Mouse (Mus musculus): Measurements from ENCODE around the gene Brsk1.

Gene Brsk1

GRCm38 (mm10) chr7:4670655-4671255, 19.6 kb upstream of the Brsk1 start:
- no peak for DNase-seq

GRCm38 (mm10) chr7:4671956-4672355, 18.4 kb upstream of the Brsk1 start:
- DNase-seq: no peak

DNA sequence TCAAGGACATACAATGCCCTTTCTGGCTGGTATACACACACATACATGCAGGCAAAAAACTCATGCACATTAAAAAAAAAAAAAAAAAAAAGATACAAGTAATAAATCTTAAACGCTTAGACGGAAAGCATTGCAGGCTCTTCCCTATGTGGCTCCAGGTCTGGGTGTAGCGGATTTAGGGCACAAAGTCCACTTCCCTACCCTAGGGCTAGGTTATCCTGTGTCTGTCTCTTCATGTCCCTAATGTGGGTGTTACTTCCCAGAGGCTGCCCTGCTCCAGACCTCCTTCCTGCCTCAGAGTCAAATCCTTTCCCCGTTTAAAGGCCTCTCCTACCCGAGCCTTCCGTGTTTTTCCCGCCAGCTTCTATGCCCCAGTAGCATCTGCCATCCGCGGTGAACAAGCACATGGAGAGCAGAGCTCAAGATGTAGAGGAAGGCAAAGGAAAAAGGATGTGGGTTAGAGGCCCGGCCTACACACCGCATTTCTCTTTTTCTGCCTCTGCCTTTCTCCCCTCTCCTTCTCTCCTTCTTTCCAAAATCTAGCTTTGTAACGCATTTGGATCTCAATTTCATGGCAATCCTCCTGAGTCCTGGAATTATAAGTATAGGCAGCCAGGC, 16.2 kb upstream of the Brsk1 start:
- peak; percentile 37 for DNase-seq

- DNase-seq: no peak
Observed at GRCm38 (mm10) chr7:4675200-4675599, 15.2 kb upstream of the Brsk1 start.

GRCm38 (mm10) chr7:4683307-4683706, 7.1 kb upstream of the Brsk1 start:
- DNase-seq: no peak

- peak; percentile 46 for DNase-seq
Observed at GRCm38 (mm10) chr7:4684203-4684602, 6.2 kb upstream of the Brsk1 start.

DNA sequence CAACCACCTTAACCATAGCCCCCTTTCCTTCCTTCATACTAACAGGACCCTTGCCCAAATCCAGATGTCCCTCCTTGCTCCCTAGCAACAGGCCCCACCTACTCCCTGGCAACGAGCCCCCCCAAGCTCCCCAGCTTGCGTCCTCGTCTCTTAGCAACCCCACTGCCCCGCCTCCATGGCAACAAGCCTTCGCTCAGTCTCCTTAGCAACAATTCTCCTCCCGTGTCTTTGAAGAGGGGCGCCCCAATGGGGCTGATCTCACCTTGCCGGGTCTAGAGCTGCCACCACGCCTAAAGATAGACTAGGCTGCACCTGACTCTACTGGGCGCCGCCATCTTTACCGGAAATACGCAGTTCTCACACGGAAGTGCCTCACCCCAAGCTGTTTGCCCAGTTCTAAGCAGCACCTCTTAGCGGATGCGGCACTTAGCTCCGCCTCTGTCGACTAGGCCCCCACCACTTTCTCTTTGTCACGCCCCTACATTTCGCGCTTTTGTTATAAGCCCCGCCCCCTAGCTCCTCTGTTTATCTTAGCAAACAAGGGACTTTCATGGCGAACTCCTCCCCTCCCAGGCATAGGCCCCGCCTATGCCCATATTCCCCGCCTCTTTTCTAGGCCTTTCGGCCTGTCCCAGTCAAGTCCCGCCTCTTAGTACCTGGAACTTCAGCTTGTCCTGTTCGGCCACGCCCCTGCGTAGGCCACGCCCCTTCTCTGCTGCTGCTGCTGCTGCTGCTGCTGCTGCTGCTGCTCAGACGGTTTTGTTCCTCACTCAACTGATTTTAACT, 5.6 kb upstream of the Brsk1 start, which contains the start of gene Hspbp1:
Hspbp1 (minus strand) TSS at position 437 of the 786 bp plus-strand sequence.
- peak; percentile 99 for DNase-seq

DNA sequence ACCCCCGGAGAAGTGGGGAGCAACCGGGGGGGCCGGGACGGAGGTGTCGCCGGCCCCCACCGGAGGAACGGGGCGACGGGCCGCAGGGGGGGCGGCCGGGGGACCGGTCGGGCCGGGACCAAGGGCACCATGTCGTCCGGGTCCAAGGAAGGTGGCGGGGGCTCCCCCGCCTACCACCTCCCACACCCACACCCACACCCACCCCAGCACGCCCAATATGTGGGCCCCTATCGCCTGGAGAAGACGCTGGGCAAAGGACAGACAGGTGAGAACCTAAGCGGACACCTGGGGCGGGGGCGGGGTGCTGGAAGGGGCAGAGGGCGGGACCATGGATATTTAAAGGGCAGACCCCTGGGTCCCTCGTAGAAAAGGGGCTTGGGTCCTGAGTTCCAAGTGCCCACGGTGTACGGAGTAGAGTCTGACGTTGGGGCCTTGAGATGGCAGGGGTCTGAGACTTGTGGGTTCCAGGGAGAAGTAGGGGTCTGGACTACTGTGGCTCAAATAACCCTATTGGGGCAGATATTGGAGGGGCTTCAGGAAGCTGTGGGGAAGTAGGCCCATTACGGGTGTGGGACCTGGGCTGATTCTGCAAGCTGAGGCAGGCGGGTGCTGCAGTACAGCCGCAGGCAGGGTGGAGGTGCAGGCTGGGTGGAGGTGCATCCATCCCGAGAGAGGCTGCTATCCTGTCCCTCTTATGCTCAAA, 698 bp downstream of the Brsk1 start:
- peak; percentile 12 for DNase-seq

DNA sequence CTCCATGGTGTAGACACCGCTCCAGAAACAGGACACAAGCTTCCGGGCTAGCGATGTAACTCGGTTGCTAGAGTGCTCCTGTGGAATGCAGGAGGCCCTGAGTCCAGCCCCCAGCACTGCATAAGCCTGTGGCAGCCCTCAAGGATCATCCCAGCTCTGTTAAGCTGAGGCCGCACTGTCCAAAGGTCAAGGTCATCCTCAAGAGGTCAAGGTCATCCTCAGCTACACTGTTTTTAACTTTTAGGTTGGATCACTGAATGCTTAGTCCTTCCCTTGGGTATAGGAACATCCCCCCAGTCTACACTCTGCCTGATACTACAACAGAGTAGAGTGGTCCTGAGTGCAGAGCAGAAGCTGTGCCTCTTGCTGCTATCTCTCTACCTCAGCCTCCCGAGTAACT, 2.6 kb downstream of the Brsk1 start:
- no peak for DNase-seq

DNA sequence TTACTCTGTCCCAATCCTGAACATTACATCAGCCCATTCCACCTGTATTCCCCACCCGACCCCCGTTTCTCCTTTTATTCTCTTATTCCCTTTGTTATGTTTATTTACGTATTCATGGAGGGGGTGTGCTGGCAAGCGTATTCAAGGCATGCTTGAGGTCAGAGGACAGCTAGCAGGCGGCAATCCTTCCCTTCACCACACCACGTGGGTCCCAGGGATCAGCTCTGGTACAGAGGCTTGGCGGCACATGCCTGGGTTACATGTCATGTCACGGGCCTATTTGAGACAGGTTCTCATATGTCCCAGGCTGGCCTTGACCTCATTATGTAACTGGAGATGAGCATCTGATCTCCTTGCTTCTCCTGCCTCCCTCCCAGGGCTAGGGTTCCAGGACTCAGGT, 11.9 kb downstream of the Brsk1 start:
- DNase-seq: no peak

- DNase-seq: no peak
Observed at GRCm38 (mm10) chr7:4703195-4703594, 12.8 kb downstream of the Brsk1 start.

DNA sequence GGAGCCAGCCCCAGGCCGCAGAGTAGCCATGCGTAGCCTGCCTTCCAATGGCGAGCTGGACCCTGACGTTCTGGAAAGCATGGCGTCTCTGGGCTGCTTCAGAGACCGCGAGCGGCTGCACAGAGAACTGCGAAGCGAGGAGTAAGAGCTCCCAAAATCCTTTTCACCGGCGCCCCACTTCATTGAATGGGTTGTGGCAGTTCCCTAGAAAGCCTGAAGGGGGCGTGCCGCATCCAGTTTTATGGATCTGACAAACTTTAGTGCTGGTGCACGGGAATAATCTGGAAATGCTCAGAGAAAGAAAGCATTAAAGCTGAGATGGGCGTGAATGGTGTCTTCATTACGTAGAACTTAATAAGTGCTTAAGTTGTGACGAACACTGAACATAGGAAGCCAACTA, 14.7 kb downstream of the Brsk1 start:
- peak; percentile 50 for DNase-seq

GRCm38 (mm10) chr7:4712594-4712993, 22.2 kb downstream of the Brsk1 start:
- DNase-seq: no peak

GRCm38 (mm10) chr7:4716955-4717354, 26.6 kb downstream of the Brsk1 start:
- no peak for DNase-seq

DNA sequence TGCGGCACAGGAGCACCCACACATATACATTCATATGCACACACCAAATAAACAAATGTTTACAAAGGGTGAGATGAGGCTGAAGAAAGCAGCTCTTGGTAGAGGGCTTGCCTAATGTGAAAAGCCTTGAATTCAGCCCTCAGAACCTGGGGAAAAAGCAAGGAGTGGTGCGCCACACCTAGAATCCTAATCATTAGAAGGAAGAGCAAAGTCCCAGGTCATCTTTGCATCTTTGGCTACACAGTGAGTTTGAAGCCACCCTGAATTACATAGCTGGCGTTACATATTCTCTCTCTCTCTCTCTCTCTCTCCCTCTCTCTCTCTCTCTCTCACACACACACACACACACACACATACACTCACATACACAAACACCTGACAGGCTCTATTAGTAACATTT, 28.9 kb downstream of the Brsk1 start:
- no peak for DNase-seq

DNA sequence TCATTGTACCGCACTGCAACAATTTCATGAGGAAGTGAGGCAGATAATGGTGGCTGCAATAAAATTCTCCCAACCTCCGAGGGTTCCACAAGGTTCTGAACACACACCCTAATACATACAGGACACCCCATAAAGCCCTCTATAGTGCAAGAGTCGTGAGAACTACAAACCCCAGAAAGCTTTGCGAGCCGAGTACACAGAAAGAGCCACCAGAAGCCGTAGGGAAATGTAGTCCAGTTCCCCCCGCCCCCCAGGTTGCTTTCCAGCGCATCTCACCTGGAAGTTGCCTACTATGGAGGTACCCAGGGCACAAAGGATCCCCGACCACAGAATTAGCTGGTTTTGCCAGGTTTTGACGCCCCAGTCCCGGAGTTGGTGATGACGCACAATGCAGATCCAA, 33.1 kb downstream of the Brsk1 start:
- DNase-seq: peak; percentile 41

- DNase-seq: no peak
Observed at GRCm38 (mm10) chr7:4724359-4724758, 34.0 kb downstream of the Brsk1 start.

- no peak for DNase-seq
Observed at GRCm38 (mm10) chr7:4725169-4725568, 34.8 kb downstream of the Brsk1 start, which contains the start of gene Tmem150b. Gene Tmem150b (minus strand): TSS chr7:4725249.

- DNase-seq: no peak
Observed at GRCm38 (mm10) chr7:4731090-4731489, 40.7 kb downstream of the Brsk1 start.

- no peak for DNase-seq
Observed at GRCm38 (mm10) chr7:4732968-4733392, 42.6 kb downstream of the Brsk1 start.

GRCm38 (mm10) chr7:4739041-4739543, 48.7 kb downstream of the Brsk1 start:
- DNase-seq: no peak

DNA sequence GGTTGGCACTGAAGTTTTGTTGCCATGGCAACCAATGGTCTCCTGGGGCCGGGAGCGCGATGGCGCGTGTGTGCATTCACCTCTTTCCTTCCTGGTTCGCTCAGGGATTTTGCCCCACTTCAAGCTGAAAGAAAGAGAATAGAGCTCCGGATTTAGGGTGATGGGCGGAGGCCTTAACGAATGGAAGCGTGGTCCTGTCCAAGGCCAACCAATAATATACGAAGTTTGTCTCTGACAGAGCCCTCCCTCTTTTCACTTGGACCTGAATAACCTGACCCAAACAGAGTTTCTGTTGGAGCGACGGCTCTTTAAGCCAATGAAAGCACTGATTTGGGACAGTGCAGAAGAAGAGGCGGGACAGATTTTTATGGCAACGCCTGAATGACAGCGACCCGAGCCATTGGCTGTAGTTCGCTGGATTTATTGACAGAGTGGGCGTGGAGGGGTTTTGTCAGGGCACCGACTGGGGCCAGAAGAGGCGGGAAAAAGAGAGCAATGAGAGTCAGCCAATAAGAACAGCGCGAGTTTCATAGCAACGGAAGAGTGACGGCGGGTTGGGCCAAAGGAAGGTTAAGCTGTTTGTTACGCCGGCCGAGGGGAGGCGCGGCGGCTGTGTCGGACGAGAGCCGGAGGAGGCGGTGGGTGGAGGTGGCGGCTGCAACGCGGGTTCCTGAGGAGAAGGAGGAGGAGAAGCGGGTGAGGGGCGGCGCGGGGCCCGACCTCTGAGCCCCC, 49.3 kb downstream of the Brsk1 start, which contains the start of gene Kmt5c:
Kmt5c (plus strand) TSS at position 572 of the 732 bp plus-strand sequence.
- peak; percentile 92 for DNase-seq

Data from thymus, postnatal 4 days (tissue).